Mouse (Mus musculus) limb, embryonic 11.5 days (tissue): ENCODE measurements around the gene Tespa1. TPM values are rescaled to one million over a fixed set of nuclear protein-coding genes. Genes with fewer than 3 reads are reported as not detected.
"Not testable (repeated sequence)": the region's sequence is repeated elsewhere in the genome, so short reads cannot be mapped to it uniquely, and the experiment has no call there.

ENCODE experiments used
- ATAC-seq: fragments of 200-750 bp; cut with Nextera tagmentation; 2 replicates; pipeline ENCODE4 v1.8.0; 2017; ENCODE audit warnings: low read depth; ENCODE audit not compliant: insufficient number of reproducible peaks, low FRiP score, low TSS enrichment
- DNase-seq: peaks from one replicate; pipeline ENCODE4 v3.0.0-alpha.2; 2015; ENCODE audit warnings: low spot score
- H3K27ac ChIP-seq: fragments of 300-500 bp; sonication (generic); replicated peaks from 2 replicates; pipeline ENCODE4 v1.5.1; 2014; ENCODE audit warnings: low read depth, mild to moderate bottlenecking, low read length
- H3K27me3 ChIP-seq: fragments of 300-500 bp; sonication (generic); 2 replicates; pipeline ENCODE4 v1.6.1; 2014; ENCODE audit warnings: mild to moderate bottlenecking, low read length, mixed read lengths; ENCODE audit not compliant: control insufficient read depth, insufficient read depth
- H3K36me3 ChIP-seq: fragments of 300-500 bp; sonication (generic); 2 replicates; pipeline ENCODE4 v1.6.1; 2014; ENCODE audit warnings: mild to moderate bottlenecking, low read length, moderate library complexity, mixed read lengths; ENCODE audit not compliant: control insufficient read depth, insufficient read depth
- H3K4me1 ChIP-seq: fragments of 300-500 bp; sonication (generic); 2 replicates; pipeline ENCODE4 v1.6.1; 2014; ENCODE audit warnings: low read length, mixed read lengths; ENCODE audit not compliant: control insufficient read depth, insufficient read depth
- H3K4me2 ChIP-seq: fragments of 300-500 bp; sonication (generic); 2 replicates; pipeline ENCODE4 v1.6.1; 2014; ENCODE audit warnings: low read depth, mild to moderate bottlenecking, moderate library complexity; ENCODE audit not compliant: severe bottlenecking
- H3K4me3 ChIP-seq: fragments of 300-500 bp; sonication (generic); 2 replicates; pipeline ENCODE4 v1.5.1; 2014; ENCODE audit warnings: low read depth, low read length
- H3K9ac ChIP-seq: fragments of 300-500 bp; sonication (generic); 2 replicates; pipeline ENCODE4 v1.6.1; 2014; ENCODE audit warnings: mild to moderate bottlenecking, low read length
- H3K9me3 ChIP-seq: fragments of 300-500 bp; sonication (generic); 2 replicates; pipeline ENCODE4 v1.6.1; 2016; ENCODE audit warnings: low read length; ENCODE audit not compliant: control insufficient read depth
- WGBS: fragments of 180-500 bp; shearing (Covaris S2); extraction: QIAGEN DNeasy Blood & Tissue Kit; methylation state at CpG from one replicate; pipeline ENCODE4 v1.1.7; 2014; 5-methylcytosine and 5-hydroxymethylcytosine counted together
- polyA plus RNA-seq: library from polyadenylated mRNA; unstranded; fragments of >200 nt; fragmentation: Nextera tagmentation; extraction: Ambion mirVana; gene quantifications from 2 replicates; pipeline ENCODE4 v1.2.1, GENCODE M21; 2014

The Tespa1 gene
- polyA plus RNA-seq, 1 experiment from 2014 or later: 0.17 TPM

DNA sequence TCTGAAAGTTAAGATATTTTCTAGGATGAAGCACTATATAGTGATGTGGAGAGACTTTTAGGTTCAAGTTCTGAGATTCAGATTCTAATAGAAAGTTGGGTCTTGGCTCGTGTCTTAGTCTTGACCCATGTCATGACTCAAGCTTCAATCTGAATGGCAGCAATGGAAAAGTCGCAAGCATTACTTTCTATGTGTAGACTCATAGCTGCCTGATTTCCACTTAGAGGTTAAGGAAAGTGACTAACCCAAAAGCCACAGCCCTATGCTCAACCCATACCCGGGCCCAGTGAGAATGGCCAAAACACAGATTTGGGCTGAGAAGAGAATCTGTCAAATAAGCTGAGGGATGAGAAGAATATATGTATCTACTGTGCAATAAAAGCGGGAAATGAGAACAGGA lies 1.6 kb downstream of the Tespa1 start:
- no peaks in the 10 kb centered on the region for H3K27me3 ChIP-seq
- 90% methylated on average over 4 of the region's 4 CpGs for WGBS

DNA sequence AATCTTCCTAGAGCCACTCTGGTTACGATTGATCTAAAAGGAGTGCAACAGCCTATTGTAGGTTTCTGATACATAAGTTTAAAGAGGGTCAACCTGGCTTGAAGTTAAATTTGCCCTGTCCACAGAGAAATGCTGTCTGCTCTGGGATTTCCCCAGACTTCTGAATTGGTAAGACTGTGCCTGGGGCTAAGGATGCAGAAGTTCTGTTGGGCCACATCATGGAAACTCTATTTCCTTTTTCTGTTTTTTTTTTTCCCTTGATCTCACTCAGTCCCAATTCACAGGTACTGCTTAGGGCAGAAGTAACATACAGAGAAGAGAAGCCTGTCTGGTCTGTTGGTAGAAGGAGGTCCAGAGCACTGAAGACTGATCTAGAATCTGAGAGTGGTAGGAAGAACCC lies 8.0 kb downstream of the Tespa1 start:
- DNase-seq (no peak), ATAC-seq (no peak)
- Histone ChIP-seq H3K9me3 (no peaks in the 10 kb centered on the region), H3K27ac (no peak overlapping the region), H3K27me3 (no peaks in the 10 kb centered on the region), H3K4me2 (no peak overlapping the region), H3K4me3 (no peak overlapping the region), H3K36me3 (no peaks in the 10 kb centered on the region), H3K4me1 (no peaks in the 10 kb centered on the region), H3K9ac (no peak overlapping the region)
- 89% methylated on average over 1 of the region's 1 CpGs for WGBS

More for the DNA sequence above, 1.6 kb downstream of the Tespa1 start:
- no peak for DNase-seq
- Histone ChIP-seq H3K4me3 (no peak overlapping the region), H3K9me3 (no peaks in the 10 kb centered on the region), H3K4me2 (no peak overlapping the region), H3K36me3 (no peaks in the 10 kb centered on the region), H3K9ac (no peak overlapping the region), H3K4me1 (no peaks in the 10 kb centered on the region), H3K27ac (no peak overlapping the region)
- no peak for ATAC-seq

DNA sequence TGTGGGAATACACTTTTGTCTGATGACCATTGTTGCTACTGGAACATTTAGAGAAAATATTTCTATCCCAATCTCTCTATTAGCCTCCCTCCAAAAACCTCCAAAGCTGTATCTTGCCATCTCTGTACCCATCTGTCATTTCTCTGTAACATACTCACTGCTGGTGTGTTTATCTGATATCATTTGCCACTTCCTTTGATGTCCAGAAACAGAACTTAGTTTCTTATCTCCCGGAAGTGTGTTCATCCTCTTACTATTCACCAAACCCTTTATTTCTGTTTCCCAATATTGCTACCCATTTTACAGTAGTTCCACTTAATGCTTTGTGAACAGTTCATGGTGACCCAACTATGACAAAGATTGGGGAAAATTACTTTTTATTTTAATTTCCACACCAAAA lies 13.7 kb downstream of the Tespa1 start:
- no peaks in the 10 kb centered on the region for H3K4me1 ChIP-seq
- no peaks in the 10 kb centered on the region for H3K36me3 ChIP-seq
- H3K4me3 ChIP-seq: no peak overlapping the region
- DNase-seq: no peak
- no peaks in the 10 kb centered on the region for H3K9me3 ChIP-seq
- no peak for ATAC-seq
- H3K4me2 ChIP-seq: no peak overlapping the region
- no peak overlapping the region for H3K27ac ChIP-seq
- 84% methylated on average over 1 of the region's 1 CpGs for whole genome bisulfite sequencing
- H3K9ac ChIP-seq: no peak overlapping the region
- H3K27me3 ChIP-seq: no peaks in the 10 kb centered on the region

DNA sequence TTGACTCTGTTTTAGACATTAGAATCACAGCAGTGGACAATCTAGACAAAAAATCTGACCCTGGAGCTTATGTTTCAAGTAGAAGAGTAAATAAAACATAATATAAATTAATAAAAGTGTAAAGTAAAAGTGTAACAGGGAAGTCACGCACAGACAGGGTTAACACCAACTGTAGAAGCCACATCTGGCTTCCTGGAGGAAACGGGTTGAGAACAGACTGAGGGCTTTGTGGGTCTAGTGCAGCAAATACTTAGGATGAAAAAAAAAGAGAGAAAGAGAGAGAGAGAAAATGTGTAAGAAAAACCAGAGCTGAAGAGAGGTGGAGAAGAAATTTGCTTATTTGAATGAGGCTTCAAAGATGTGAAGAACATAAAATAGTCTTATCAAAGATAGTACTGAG lies 14.9 kb downstream of the Tespa1 start:
- ATAC-seq: no peak
- 66% methylated on average over 2 of the region's 2 CpGs for WGBS
- Histone ChIP-seq H3K4me3 (no peak overlapping the region), H3K27me3 (no peaks in the 10 kb centered on the region), H3K9me3 (no peaks in the 10 kb centered on the region), H3K27ac (no peak overlapping the region), H3K9ac (no peak overlapping the region), H3K36me3 (no peaks in the 10 kb centered on the region), H3K4me2 (no peak overlapping the region), H3K4me1 (no peaks in the 10 kb centered on the region)
- no peak for DNase-seq

DNA sequence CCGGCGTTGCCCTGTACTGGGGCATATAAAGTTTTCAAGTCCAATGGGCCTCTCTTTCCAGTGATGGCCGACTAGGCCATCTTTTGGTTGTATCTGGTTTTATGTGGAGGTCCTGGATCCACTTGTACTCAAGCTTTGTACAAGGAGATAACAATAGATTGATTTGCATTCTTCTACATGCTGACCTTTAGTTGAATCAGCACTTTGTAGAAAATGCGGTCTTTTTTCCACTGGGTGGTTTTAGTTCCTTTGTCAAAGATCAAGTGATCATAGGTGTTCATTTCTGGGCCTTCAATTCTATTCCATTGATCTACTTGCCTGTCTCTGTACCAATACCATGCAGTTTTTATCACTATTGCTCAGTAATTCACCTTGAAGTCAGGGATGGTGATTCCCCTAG lies 17.4 kb downstream of the Tespa1 start:
- not testable (repeated sequence) for H3K4me2 ChIP-seq, H3K4me1 ChIP-seq, H3K4me3 ChIP-seq, ATAC-seq, H3K9ac ChIP-seq, DNase-seq, H3K27me3 ChIP-seq, H3K36me3 ChIP-seq, H3K27ac ChIP-seq, H3K9me3 ChIP-seq
- 90% methylated on average over 4 of the region's 4 CpGs for WGBS

DNA sequence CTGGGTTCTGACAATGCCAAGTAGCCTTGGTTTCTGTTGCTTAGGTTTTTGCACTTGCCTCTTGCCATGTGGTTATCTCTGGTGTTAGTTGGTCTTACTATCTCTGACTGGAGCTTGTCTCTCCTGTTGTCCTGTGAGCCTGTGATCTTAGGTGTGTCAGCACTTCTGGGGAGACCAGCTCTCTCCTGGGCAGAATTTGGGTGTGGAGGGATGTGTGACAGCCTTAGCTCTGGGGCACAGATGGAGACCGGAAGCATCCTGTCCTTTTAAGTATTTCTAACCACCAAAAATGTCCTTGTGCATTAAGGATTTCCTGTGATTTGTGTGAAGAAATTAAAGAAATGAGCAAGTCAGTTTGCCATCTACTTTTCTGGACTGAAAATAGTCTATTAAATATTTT lies 21.4 kb downstream of the Tespa1 start:
- 88% methylated on average over 1 of the region's 1 CpGs for WGBS
- no peak overlapping the region for H3K4me2 ChIP-seq
- no peak for DNase-seq
- H3K27me3 ChIP-seq: no peaks in the 10 kb centered on the region
- no peak overlapping the region for H3K9ac ChIP-seq
- H3K4me3 ChIP-seq: no peak overlapping the region
- H3K36me3 ChIP-seq: no peaks in the 10 kb centered on the region
- no peaks in the 10 kb centered on the region for H3K9me3 ChIP-seq
- no peaks in the 10 kb centered on the region for H3K4me1 ChIP-seq
- H3K27ac ChIP-seq: no peak overlapping the region
- ATAC-seq: no peak

DNA sequence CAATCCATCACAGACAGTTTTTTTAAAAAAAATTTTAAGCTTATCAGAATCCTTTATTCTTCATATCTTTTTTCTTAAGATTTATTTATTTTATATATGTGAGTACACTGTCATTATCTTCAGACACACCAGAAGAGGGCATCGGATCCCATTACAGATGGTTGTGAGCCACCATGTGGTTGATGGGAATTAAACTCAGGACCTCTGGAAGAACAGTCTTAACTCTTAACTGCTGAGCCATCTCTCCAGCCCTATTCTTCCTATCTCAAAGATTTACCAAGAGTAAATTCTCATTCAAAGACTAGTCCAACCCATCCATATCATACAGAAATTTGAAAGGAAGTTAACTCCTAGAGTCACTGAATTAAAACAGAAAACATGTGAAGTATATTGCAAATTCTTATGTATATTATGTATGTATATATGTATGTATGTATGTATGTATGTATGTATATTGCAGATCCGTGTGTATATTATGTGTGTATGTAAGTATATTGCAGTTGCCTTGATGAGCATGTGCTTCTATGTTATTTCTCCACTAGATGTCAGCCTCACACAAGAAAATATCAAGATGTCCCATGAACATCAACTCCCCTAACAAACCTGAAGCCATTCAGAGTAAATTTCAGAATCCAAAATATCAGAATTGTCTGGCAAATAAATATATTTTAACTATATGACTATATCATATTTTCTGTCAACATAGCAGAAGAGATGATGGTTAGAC lies 40.9 kb downstream of the Tespa1 start:
- Histone ChIP-seq H3K4me2 (no peak overlapping the region), H3K27me3 (no peaks in the 10 kb centered on the region), H3K27ac (no peak overlapping the region), H3K4me3 (no peak overlapping the region), H3K36me3 (no peaks in the 10 kb centered on the region), H3K9me3 (no peaks in the 10 kb centered on the region), H3K9ac (no peak overlapping the region), H3K4me1 (no peaks in the 10 kb centered on the region)
- ATAC-seq: no peak
- DNase-seq: no peak
- 57% methylated on average over 2 of the region's 2 CpGs for WGBS

DNA sequence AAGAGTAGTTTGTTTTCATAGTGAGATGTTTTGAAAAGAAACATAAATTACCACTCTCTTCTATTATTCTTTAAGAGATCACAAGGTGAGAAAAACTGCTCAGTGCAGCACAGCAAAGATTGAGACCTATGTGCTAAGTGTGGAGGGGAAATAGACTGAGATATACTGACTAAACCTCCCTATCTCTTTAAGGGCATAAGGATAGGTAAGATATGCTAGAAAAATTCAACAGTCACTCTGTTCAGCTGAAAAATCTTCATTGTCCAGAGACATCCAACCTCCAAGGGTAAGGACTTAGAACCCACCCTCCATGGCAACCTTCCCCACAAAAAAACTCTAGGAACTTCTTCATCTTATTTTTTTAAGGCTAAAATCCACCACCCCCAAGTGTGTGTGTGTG lies 42.1 kb downstream of the Tespa1 start:
- Histone ChIP-seq H3K9ac (no peak overlapping the region), H3K4me3 (no peak overlapping the region), H3K36me3 (no peaks in the 10 kb centered on the region), H3K4me1 (no peaks in the 10 kb centered on the region), H3K4me2 (no peak overlapping the region), H3K27ac (no peak overlapping the region), H3K27me3 (no peaks in the 10 kb centered on the region), H3K9me3 (no peaks in the 10 kb centered on the region)
- DNase-seq (no peak), ATAC-seq (no peak)

DNA sequence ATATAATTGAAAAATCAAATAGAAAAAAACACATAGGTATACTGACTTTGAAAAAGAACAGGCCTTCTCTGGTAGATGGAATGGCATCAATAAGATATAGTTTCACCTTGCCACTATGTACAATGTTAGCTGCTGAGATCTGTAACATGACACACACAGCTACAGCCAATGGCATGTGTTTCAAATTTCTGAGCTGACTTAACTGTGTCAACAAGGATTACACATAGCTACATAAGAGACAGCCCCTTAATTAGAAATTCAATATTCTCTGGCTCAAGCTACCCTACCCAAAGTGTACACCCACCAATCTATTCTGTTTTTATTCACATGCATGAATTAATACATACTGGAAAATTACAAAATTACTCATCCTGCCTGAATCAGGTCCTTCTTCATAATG lies 45.7 kb downstream of the Tespa1 start:
- H3K4me3 ChIP-seq: no peak overlapping the region
- no peaks in the 10 kb centered on the region for H3K4me1 ChIP-seq
- H3K4me2 ChIP-seq: no peak overlapping the region
- no peaks in the 10 kb centered on the region for H3K27me3 ChIP-seq
- H3K27ac ChIP-seq: no peak overlapping the region
- ATAC-seq: no peak
- no peaks in the 10 kb centered on the region for H3K36me3 ChIP-seq
- no peak for DNase-seq
- H3K9ac ChIP-seq: no peak overlapping the region
- no peaks in the 10 kb centered on the region for H3K9me3 ChIP-seq
